Comparison of ENCODE assay signal across 8 mouse cellular contexts in the genomic region with DNA sequence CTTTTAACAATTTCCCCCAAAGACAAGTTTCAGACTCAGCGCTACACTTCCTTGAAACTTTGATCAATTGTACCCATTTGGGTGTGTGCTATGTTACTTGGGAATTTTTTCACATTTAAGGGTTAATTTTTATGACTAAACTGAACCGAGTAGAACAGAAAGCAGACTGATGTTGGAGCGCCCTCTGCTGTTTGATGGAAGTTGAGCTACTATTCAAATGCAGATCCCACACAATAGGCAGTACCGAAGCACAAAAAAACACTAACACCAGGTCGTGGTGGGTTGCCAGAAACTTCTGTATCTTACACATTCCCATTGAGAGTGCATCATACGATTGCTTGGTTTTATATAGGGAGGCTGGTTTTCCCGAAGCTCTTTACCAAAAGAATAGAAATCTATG.
A peak's percentile ranks its signal among the peaks of the same experiment; 100 is the strongest.
DNase-seq lines count a peak whose midpoint lies in the region; ATAC-seq lines count a peak whose summit lies in the region.

No protein-coding gene starts in this region.

- no peaks in the 10 kb centered on the region for H3K9me3 ChIP-seq in limb, embryonic 13.5 days

- H3K4me2 ChIP-seq in limb, embryonic 13.5 days (replicated peaks): no peak overlapping the region

- H3K27me3 ChIP-seq in limb, embryonic 13.5 days: no peaks in the 10 kb centered on the region

- H3K9ac ChIP-seq in limb, embryonic 13.5 days: no peak overlapping the region

- 12% methylated on average over 7 of the region's 7 CpGs for WGBS in limb, embryonic 13.5 days

- no peak overlapping the region for H3K27ac ChIP-seq in limb, embryonic 13.5 days

- peak; percentile 11 to 24 for DNase-seq in urinary bladder, adult 18-20 months (ENCODE audit: low spot score in 2 of 2)
- no peak for DNase-seq in urinary bladder, adult 2 months (ENCODE audit: low spot score)
- peak; percentile 86 to 91 for DNase-seq in cerebellum, postnatal 10 days
- peak; percentile 53 to 73 for DNase-seq in frontal cortex, postnatal 25 days (ENCODE audit: low spot score in 2 of 2)
- DNase-seq in kidney, adult 9 months: peak; percentile 66
- DNase-seq in natural killer cell, adult 2 months (ENCODE audit: low spot score in 2 of 2): peak; percentile 6 to 28
- DNase-seq in thymus, postnatal 4 days: peak; percentile 61

- no peaks in the 10 kb centered on the region for H3K4me1 ChIP-seq in limb, embryonic 13.5 days

- peak; percentile 54; the same call in 1 of the 2 replicates for ATAC-seq in limb, embryonic 13.5 days (ENCODE audit: low FRiP score, low read depth)

- H3K36me3 ChIP-seq in limb, embryonic 13.5 days: no peaks in the 10 kb centered on the region

- H3K4me3 ChIP-seq in limb, embryonic 13.5 days: no peak overlapping the region
